Mouse (Mus musculus) liver, postnatal 0 days (tissue): ENCODE measurements around the gene Stk32c.

Source experiments
- CTCF ChIP-seq: sonication (generic); IDR thresholded peaks from 2 replicates; pipeline ENCODE4 v1.5.1; 2016; ENCODE audit warnings: antibody characterized with exemption, low read depth
- EP300 ChIP-seq: IDR thresholded peaks from 2 replicates; pipeline ENCODE4 v1.6.1; 2016; ENCODE audit warnings: antibody characterized with exemption, low read depth, mild to moderate bottlenecking

DNA sequence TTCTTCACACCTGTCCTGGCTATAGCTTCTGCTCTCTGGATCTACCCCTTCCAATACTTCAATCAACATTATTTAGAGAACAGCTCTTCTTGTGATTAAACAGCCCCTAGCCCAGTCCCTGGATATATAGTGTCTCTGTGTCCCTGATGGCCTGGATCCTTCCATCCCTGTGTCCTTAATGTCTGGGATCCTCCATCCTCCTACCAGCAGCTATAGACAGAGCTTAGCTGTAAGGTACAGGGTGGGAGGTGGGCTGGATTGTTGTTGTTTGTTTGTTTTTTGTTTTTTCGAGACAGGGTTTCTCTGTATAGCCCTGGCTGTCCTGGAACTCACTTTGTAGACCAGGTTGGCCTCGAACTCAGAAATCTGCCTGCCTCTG, 93.3 kb downstream of the Stk32c start:
- no peak for TF ChIP-seq CTCF
- no peak for TF ChIP-seq EP300
